Mouse (Mus musculus) ES-Bruce4 (cell line): ENCODE data around the gene Hist2h2ab.

Experiments
- CTCF ChIP-seq: IDR thresholded peaks from one replicate; pipeline ENCODE4 v1.8.1; 2011; ENCODE audit warnings: low read depth, low read length
- POLR2A ChIP-seq: IDR thresholded peaks from one replicate; pipeline ENCODE4 v1.8.1; 2011; ENCODE audit warnings: low read length; ENCODE audit not compliant: insufficient read depth

DNA sequence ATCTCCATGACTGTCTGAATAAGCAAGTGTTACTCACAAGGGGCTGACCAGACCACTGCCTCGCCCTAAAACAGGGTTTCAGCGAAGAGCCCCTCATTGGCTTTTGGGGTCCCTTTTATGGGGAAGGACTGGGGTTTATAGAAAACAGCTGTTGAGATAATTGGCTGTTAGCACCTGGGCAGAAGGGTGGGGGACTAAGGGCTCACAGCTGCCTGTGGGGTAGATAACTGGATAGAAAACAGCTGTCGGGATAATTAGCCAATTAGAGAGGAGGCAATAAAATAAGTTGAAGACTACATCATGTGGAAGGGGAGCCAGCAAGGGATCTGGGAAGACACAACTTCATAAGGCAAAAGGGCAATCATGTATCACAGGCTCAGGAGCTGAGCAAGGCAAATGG, 31.2 kb downstream of the Hist2h2ab start:
- no peak for TF ChIP-seq CTCF
- TF ChIP-seq POLR2A = no peak
